In genomic region chr16:49699821-49700220, GRCm38 (mm10) we compare ENCODE assay signal across 7 mouse cellular contexts. TPM values are rescaled to one million over a fixed set of nuclear protein-coding genes. Genes with fewer than 3 reads are reported as not detected.
DNase-seq lines count a peak whose midpoint lies in the region; ATAC-seq lines count a peak whose summit lies in the region.

No protein-coding gene starts in this region.

- no peak for DNase-seq in lung, postnatal 4 days
- no peak for DNase-seq in forebrain, embryonic 11.5 days (ENCODE audit: low spot score)
- DNase-seq in liver, embryonic 11.5 days (ENCODE audit: low spot score): no peak
- DNase-seq in urinary bladder, postnatal 4 days (ENCODE audit: low spot score in 2 of 2): no peak
- no peak for DNase-seq in kidney, adult 11 months

- peak overlapping the region; percentile 77 for H3K9ac ChIP-seq in lung, embryonic 16.5 days (ENCODE audit: low read length)
- H3K9ac ChIP-seq in forebrain, embryonic 11.5 days (ENCODE audit: low read length): peak overlapping the region; percentile 77; the same call in 1 of the 2 replicates
- no peak overlapping the region for H3K9ac ChIP-seq in liver, embryonic 11.5 days (ENCODE audit: low read depth, low read length)
- H3K9ac ChIP-seq in stomach, embryonic 15.5 days: no peak overlapping the region

- H3K4me3 ChIP-seq in lung, embryonic 16.5 days (ENCODE audit: low read length): peak overlapping the region; percentile 74
- peak overlapping the region; percentile 70 for H3K4me3 ChIP-seq in forebrain, embryonic 11.5 days (ENCODE audit: low read depth, low read length)
- H3K4me3 ChIP-seq in liver, embryonic 11.5 days (ENCODE audit: low read depth, low read length): peak overlapping the region; percentile 74
- peak overlapping the region; percentile 93 for H3K4me3 ChIP-seq in stomach, embryonic 15.5 days (replicated peaks)

- 15% methylated on average over 5 of the region's 5 CpGs for WGBS in lung, embryonic 16.5 days
- WGBS in forebrain, embryonic 11.5 days: 30% methylated on average over 5 of the region's 5 CpGs
- 37% methylated on average over 5 of the region's 5 CpGs for WGBS in liver, embryonic 11.5 days
- 31% methylated on average over 5 of the region's 5 CpGs for WGBS in stomach, embryonic 15.5 days

- no peak overlapping the region for H3K27ac ChIP-seq in lung, embryonic 16.5 days (ENCODE audit: low read length)
- H3K27ac ChIP-seq in forebrain, embryonic 11.5 days (ENCODE audit: low read depth, low read length): no peak overlapping the region
- H3K27ac ChIP-seq in liver, embryonic 11.5 days (ENCODE audit: low read depth, low read length): no peak overlapping the region
- no peak overlapping the region for H3K27ac ChIP-seq in stomach, embryonic 15.5 days

- H3K36me3 ChIP-seq in lung, embryonic 16.5 days (ENCODE audit: control insufficient read depth, insufficient read depth, low read length): no peaks in the 10 kb centered on the region
- no peaks in the 10 kb centered on the region for H3K36me3 ChIP-seq in forebrain, embryonic 11.5 days (ENCODE audit: control insufficient read depth, insufficient read depth, low read length)
- no peaks in the 10 kb centered on the region for H3K36me3 ChIP-seq in liver, embryonic 11.5 days (ENCODE audit: control insufficient read depth, insufficient read depth, low read length)
- H3K36me3 ChIP-seq in stomach, embryonic 15.5 days: no peaks in the 10 kb centered on the region

- no peak for ATAC-seq in lung, embryonic 16.5 days (ENCODE audit: low read depth)
- ATAC-seq in forebrain, embryonic 11.5 days (replicated peaks; ENCODE audit: low FRiP score): no peak
- ATAC-seq in liver, embryonic 11.5 days (replicated peaks; ENCODE audit: low FRiP score): no peak
- no peak for ATAC-seq in stomach, embryonic 15.5 days (ENCODE audit: insufficient read depth, low FRiP score, low read depth)

- no peaks in the 10 kb centered on the region for H3K27me3 ChIP-seq in lung, embryonic 16.5 days (ENCODE audit: control insufficient read depth, insufficient read depth, low read depth, low read length)
- no peaks in the 10 kb centered on the region for H3K27me3 ChIP-seq in forebrain, embryonic 11.5 days (ENCODE audit: control insufficient read depth, insufficient read depth, low read length)
- H3K27me3 ChIP-seq in liver, embryonic 11.5 days (replicated peaks; ENCODE audit: control insufficient read depth, insufficient read depth, low read length): no peaks in the 10 kb centered on the region
- no peaks in the 10 kb centered on the region for H3K27me3 ChIP-seq in stomach, embryonic 15.5 days (replicated peaks)

- H3K9me3 ChIP-seq in lung, embryonic 16.5 days (ENCODE audit: control insufficient read depth, low read length): no peaks in the 10 kb centered on the region
- no peaks in the 10 kb centered on the region for H3K9me3 ChIP-seq in forebrain, embryonic 11.5 days (ENCODE audit: control insufficient read depth, low read length)
- H3K9me3 ChIP-seq in liver, embryonic 11.5 days (ENCODE audit: control insufficient read depth, low read length): no peaks in the 10 kb centered on the region
- no peaks in the 10 kb centered on the region for H3K9me3 ChIP-seq in stomach, embryonic 15.5 days

- peak overlapping the region; percentile 92 for H3K4me2 ChIP-seq in lung, embryonic 16.5 days (ENCODE audit: low read depth, low read length)
- peak overlapping the region; percentile 74 for H3K4me2 ChIP-seq in forebrain, embryonic 11.5 days (ENCODE audit: low read depth, low read length, severe bottlenecking)
- peak overlapping the region; percentile 90 for H3K4me2 ChIP-seq in liver, embryonic 11.5 days
- H3K4me2 ChIP-seq in stomach, embryonic 15.5 days: peak overlapping the region; percentile 94

- peaks cover 6% of the 10 kb centered on the region; the same call in 1 of the 2 replicates for H3K4me1 ChIP-seq in lung, embryonic 16.5 days (replicated peaks; ENCODE audit: control insufficient read depth, insufficient read depth, low read length)
- H3K4me1 ChIP-seq in forebrain, embryonic 11.5 days (replicated peaks; ENCODE audit: control insufficient read depth, insufficient read depth, low read length): peaks cover 2% of the 10 kb centered on the region; the same call in 1 of the 2 replicates
- H3K4me1 ChIP-seq in liver, embryonic 11.5 days (replicated peaks; ENCODE audit: control insufficient read depth, insufficient read depth, low read length): peaks cover 11% of the 10 kb centered on the region; the same call in 1 of the 2 replicates
- no peaks in the 10 kb centered on the region for H3K4me1 ChIP-seq in stomach, embryonic 15.5 days

RNA-seq across cellular contexts. Expression of gene Ift57, which starts 0.8 kb away (rescaled TPM):
- polyA plus RNA-seq in lung, embryonic 16.5 days (2015; fragmentation: Nextera tagmentation; extraction: Ambion mirVana): 28.8 and 31.1 TPM in 2 replicates
- 27.6 and 30.5 TPM in 2 replicates for polyA plus RNA-seq in forebrain, embryonic 11.5 days (2014; fragmentation: Nextera tagmentation; extraction: Ambion mirVana)
- 9.5 and 12.0 TPM in 2 replicates for polyA plus RNA-seq in liver, embryonic 11.5 days (2014; fragmentation: Nextera tagmentation; extraction: Ambion mirVana)
- polyA plus RNA-seq in stomach, embryonic 15.5 days (2015; fragmentation: Nextera tagmentation; extraction: Ambion mirVana): 25.5 and 28.0 TPM in 2 replicates

Comparison
In these comparisons a context has a peak if more than half of its experiments do, and no peak if none do; other contexts are left out.
1. H3K9ac ChIP-seq: peak in lung, embryonic 16.5 days (single experiment) and forebrain, embryonic 11.5 days (single experiment); none in liver, embryonic 11.5 days (single experiment) and stomach, embryonic 15.5 days (single experiment).
2. Peak in every context shown above with its lines, with median percentiles within 50 percentile points of each other: H3K4me2 ChIP-seq and H3K4me3 ChIP-seq.